Mouse (Mus musculus) ES-Bruce4 (cell line): ENCODE measurements around the gene Arhgap17. TPM values are rescaled to one million over a fixed set of nuclear protein-coding genes. Genes with fewer than 3 reads are reported as not detected.

Experiments used
- H3K27ac ChIP-seq: 2 replicates; pipeline ENCODE4 v1.5.1; 2012; ENCODE audit warnings: low read length, inconsistent platforms; ENCODE audit not compliant: insufficient read depth
- H3K27me3 ChIP-seq: 2 replicates; pipeline ENCODE4 v1.6.1; 2012; ENCODE audit warnings: mild to moderate bottlenecking, low read length, inconsistent platforms; ENCODE audit not compliant: control insufficient read depth, poor library complexity, insufficient read depth, severe bottlenecking
- H3K36me3 ChIP-seq: 2 replicates; pipeline ENCODE4 v1.6.1; 2012; ENCODE audit warnings: inconsistent platforms, mild to moderate bottlenecking, low read length, moderate library complexity; ENCODE audit not compliant: control insufficient read depth, poor library complexity, insufficient read depth, severe bottlenecking
- H3K4me1 ChIP-seq: one replicate; pipeline ENCODE4 v1.8.1; 2011; ENCODE audit warnings: low read length; ENCODE audit not compliant: control insufficient read depth, insufficient read depth
- H3K4me3 ChIP-seq: 2 replicates; pipeline ENCODE4 v1.5.1; 2011; ENCODE audit warnings: low read depth, mild to moderate bottlenecking, low read length
- H3K9ac ChIP-seq: 2 replicates; pipeline ENCODE4 v1.6.1; 2012; ENCODE audit warnings: low read depth, mild to moderate bottlenecking, inconsistent platforms; ENCODE audit not compliant: poor library complexity, severe bottlenecking
- H3K9me3 ChIP-seq: replicated peaks from 2 replicates; pipeline ENCODE4 v1.6.1; 2012; ENCODE audit warnings: mild to moderate bottlenecking, low read length, inconsistent platforms; ENCODE audit not compliant: control insufficient read depth, poor library complexity, insufficient read depth, severe bottlenecking
- CTCF ChIP-seq: IDR thresholded peaks from one replicate; pipeline ENCODE4 v1.8.1; 2011; ENCODE audit warnings: low read depth, low read length
- EP300 ChIP-seq: IDR thresholded peaks from 2 replicates; pipeline ENCODE4 v1.6.1; 2011; ENCODE audit warnings: low read depth, low read length; ENCODE audit not compliant: insufficient read depth
- POLR2A ChIP-seq: IDR thresholded peaks from one replicate; pipeline ENCODE4 v1.8.1; 2011; ENCODE audit warnings: low read length; ENCODE audit not compliant: insufficient read depth
- polyA plus RNA-seq: library from polyadenylated mRNA; stranded (reverse); fragments of >200 nt; gene quantifications from 2 replicates; pipeline ENCODE4 v1.2.4, GENCODE M21; 2011; ENCODE audit warnings: low read depth; ENCODE audit not compliant: missing spikeins, insufficient read depth, insufficient read length

Gene Arhgap17
- polyA plus RNA-seq, 1 experiment: 38.2 TPM

- H3K27ac ChIP-seq: no peak overlapping the region
- H3K9ac ChIP-seq: peak overlapping the region; percentile 13
- no peaks in the 10 kb centered on the region for H3K9me3 ChIP-seq
- peak overlapping the region; percentile 93 for H3K4me3 ChIP-seq
- H3K36me3 ChIP-seq: no peaks in the 10 kb centered on the region
- TF ChIP-seq POLR2A: peak; percentile 78
- no peak for TF ChIP-seq EP300
- H3K4me1 ChIP-seq: peaks cover 3% of the 10 kb centered on the region
- no peaks in the 10 kb centered on the region for H3K27me3 ChIP-seq
Measured at GRCm38 (mm10) chr7:123377443-123378400, 8.0 kb upstream of the Arhgap17 start.

GRCm38 (mm10) chr7:123371501-123371900 lies 1.8 kb upstream of the Arhgap17 start:
- Histone ChIP-seq H3K9ac (no peak overlapping the region), H3K4me1 (no peaks in the 10 kb centered on the region), H3K27me3 (no peaks in the 10 kb centered on the region), H3K36me3 (no peaks in the 10 kb centered on the region), H3K4me3 (no peak overlapping the region), H3K9me3 (no peaks in the 10 kb centered on the region), H3K27ac (no peak overlapping the region)
- no peak for TF ChIP-seq EP300

- TF ChIP-seq CTCF (no peak), EP300 (no peak)
- H3K27ac ChIP-seq: peak overlapping the region; percentile 68; the same call in 1 of the 2 replicates
- no peaks in the 10 kb centered on the region for H3K36me3 ChIP-seq
- no peaks in the 10 kb centered on the region for H3K27me3 ChIP-seq
- H3K9ac ChIP-seq: peak overlapping the region; percentile 65
- H3K4me3 ChIP-seq: peak overlapping the region; percentile 88
- H3K4me1 ChIP-seq: no peaks in the 10 kb centered on the region
- no peaks in the 10 kb centered on the region for H3K9me3 ChIP-seq
Measured at GRCm38 (mm10) chr7:123370700-123371099, 985 bp upstream of the Arhgap17 start.

GRCm38 (mm10) chr7:123368778-123369746 lies 653 bp downstream of the Arhgap17 start:
- peak overlapping the region; percentile 71 for H3K9ac ChIP-seq
- peak overlapping the region; percentile 82 for H3K4me3 ChIP-seq
- H3K27ac ChIP-seq: peak overlapping the region; percentile 2; the same call in 1 of the 2 replicates
- H3K27me3 ChIP-seq: no peaks in the 10 kb centered on the region
- no peaks in the 10 kb centered on the region for H3K9me3 ChIP-seq
- no peaks in the 10 kb centered on the region for H3K4me1 ChIP-seq
- no peaks in the 10 kb centered on the region for H3K36me3 ChIP-seq
- TF ChIP-seq EP300: no peak
- no peak for TF ChIP-seq CTCF
- TF ChIP-seq POLR2A: no peak

GRCm38 (mm10) chr7:123368187-123368586 lies 1.5 kb downstream of the Arhgap17 start:
- Histone ChIP-seq H3K4me3 (no peak overlapping the region), H3K9me3 (no peaks in the 10 kb centered on the region), H3K9ac (no peak overlapping the region), H3K27me3 (no peaks in the 10 kb centered on the region), H3K27ac (no peak overlapping the region), H3K4me1 (no peaks in the 10 kb centered on the region), H3K36me3 (no peaks in the 10 kb centered on the region)
- no peak for TF ChIP-seq POLR2A
- TF ChIP-seq EP300: no peak
- no peak for TF ChIP-seq CTCF
